Mouse (Mus musculus) midbrain, embryonic 15.5 days (tissue): ENCODE measurements at regions not wholly inside any gene's neighbourhood (a gene's known extent, or its start where the extent isn't known, plus 50 kb on each side); places are given as distances from the start of the nearest gene placed in this dataset.

Experiments
- ATAC-seq: fragments of 200-750 bp; cut with Nextera tagmentation; replicated peaks from 2 replicates; pipeline ENCODE4 v1.8.0; 2017; ENCODE audit warnings: moderate TSS enrichment
- H3K27ac ChIP-seq: fragments of 300-500 bp; sonication (generic); 2 replicates; pipeline ENCODE4 v1.5.1; 2015; ENCODE audit warnings: mild to moderate bottlenecking, inconsistent platforms
- H3K27me3 ChIP-seq: fragments of 300-500 bp; sonication (generic); replicated peaks from 2 replicates; pipeline ENCODE4 v1.6.1; 2015; ENCODE audit warnings: inconsistent platforms
- H3K36me3 ChIP-seq: fragments of 300-500 bp; sonication (generic); replicated peaks from 2 replicates; pipeline ENCODE4 v1.6.1; 2015; ENCODE audit warnings: inconsistent platforms
- H3K4me1 ChIP-seq: fragments of 300-500 bp; sonication (generic); 2 replicates; pipeline ENCODE4 v1.6.1; 2015; ENCODE audit warnings: inconsistent platforms
- H3K4me2 ChIP-seq: fragments of 300-500 bp; sonication (generic); 2 replicates; pipeline ENCODE4 v1.6.1; 2015; ENCODE audit warnings: inconsistent platforms, mild to moderate bottlenecking, moderate library complexity
- H3K4me3 ChIP-seq: fragments of 300-500 bp; sonication (generic); 2 replicates; pipeline ENCODE4 v1.5.1; 2015; ENCODE audit warnings: mild to moderate bottlenecking, inconsistent platforms
- H3K9ac ChIP-seq: fragments of 300-500 bp; sonication (generic); 2 replicates; pipeline ENCODE4 v1.6.1; 2015; ENCODE audit warnings: mild to moderate bottlenecking, inconsistent platforms
- H3K9me3 ChIP-seq: fragments of 300-500 bp; sonication (generic); 2 replicates; pipeline ENCODE4 v1.6.1; 2016; ENCODE audit warnings: inconsistent platforms
- WGBS: fragments of 180-500 bp; shearing (Covaris S2); methylation state at CpG from one replicate; pipeline ENCODE4 v1.1.7; 2015; ENCODE audit warnings: mixed read lengths; 5-methylcytosine and 5-hydroxymethylcytosine counted together

GRCm38 (mm10) chr2:128348556-128348955 lies 222.7 kb downstream of the Bcl2l11 start:
- 65% methylated on average over 2 of the region's 2 CpGs for WGBS
- Histone ChIP-seq H3K27me3 (no peaks in the 10 kb centered on the region), H3K27ac (no peak overlapping the region), H3K4me2 (no peak overlapping the region), H3K9ac (no peak overlapping the region), H3K9me3 (no peaks in the 10 kb centered on the region), H3K4me1 (no peaks in the 10 kb centered on the region), H3K4me3 (no peak overlapping the region), H3K36me3 (no peaks in the 10 kb centered on the region)
- no peak for ATAC-seq

- Histone ChIP-seq H3K9ac (no peak overlapping the region), H3K27ac (no peak overlapping the region), H3K4me3 (no peak overlapping the region), H3K4me1 (no peaks in the 10 kb centered on the region), H3K4me2 (no peak overlapping the region), H3K9me3 (no peaks in the 10 kb centered on the region), H3K27me3 (no peaks in the 10 kb centered on the region), H3K36me3 (no peaks in the 10 kb centered on the region)
- 91% methylated on average over 16 of the region's 16 CpGs for WGBS
- no peak for ATAC-seq
Measured at GRCm38 (mm10) chr2:128351405-128351804, 225.6 kb downstream of the Bcl2l11 start.

GRCm38 (mm10) chr2:128352533-128352932 lies 226.7 kb downstream of the Bcl2l11 start:
- H3K4me2 ChIP-seq: no peak overlapping the region
- no peaks in the 10 kb centered on the region for H3K27me3 ChIP-seq
- H3K9me3 ChIP-seq: no peaks in the 10 kb centered on the region
- 91% methylated on average over 1 of the region's 1 CpGs for WGBS
- no peaks in the 10 kb centered on the region for H3K4me1 ChIP-seq
- no peak overlapping the region for H3K27ac ChIP-seq
- no peak overlapping the region for H3K4me3 ChIP-seq
- ATAC-seq: no peak
- no peak overlapping the region for H3K9ac ChIP-seq
- H3K36me3 ChIP-seq: no peaks in the 10 kb centered on the region

- Histone ChIP-seq H3K9ac (no peak overlapping the region), H3K9me3 (no peaks in the 10 kb centered on the region), H3K36me3 (no peaks in the 10 kb centered on the region), H3K4me1 (no peaks in the 10 kb centered on the region), H3K27me3 (no peaks in the 10 kb centered on the region), H3K4me3 (no peak overlapping the region), H3K4me2 (no peak overlapping the region), H3K27ac (no peak overlapping the region)
- WGBS: 75% methylated on average over 3 of the region's 3 CpGs
- no peak for ATAC-seq
Measured at GRCm38 (mm10) chr2:128353457-128353856, 227.6 kb downstream of the Bcl2l11 start.

- Histone ChIP-seq H3K4me1 (no peaks in the 10 kb centered on the region), H3K9me3 (no peaks in the 10 kb centered on the region), H3K36me3 (no peaks in the 10 kb centered on the region), H3K4me3 (no peak overlapping the region), H3K27me3 (no peaks in the 10 kb centered on the region), H3K27ac (no peak overlapping the region), H3K4me2 (no peak overlapping the region), H3K9ac (no peak overlapping the region)
- 84% methylated on average over 4 of the region's 4 CpGs for WGBS
- ATAC-seq: no peak
Measured at GRCm38 (mm10) chr2:128356326-128356725, 230.5 kb downstream of the Bcl2l11 start.

GRCm38 (mm10) chr2:128359106-128359505 lies 231.9 kb upstream of the Spdye4c start:
- 67% methylated on average over 4 of the region's 4 CpGs for WGBS

GRCm38 (mm10) chr2:128360517-128360916 lies 230.5 kb upstream of the Spdye4c start:
- no peak overlapping the region for H3K4me2 ChIP-seq
- H3K9me3 ChIP-seq: no peaks in the 10 kb centered on the region
- no peak overlapping the region for H3K4me3 ChIP-seq
- H3K27me3 ChIP-seq: no peaks in the 10 kb centered on the region
- no peak overlapping the region for H3K9ac ChIP-seq
- H3K27ac ChIP-seq: no peak overlapping the region
- no peak for ATAC-seq
- no peaks in the 10 kb centered on the region for H3K36me3 ChIP-seq
- no peaks in the 10 kb centered on the region for H3K4me1 ChIP-seq
- 88% methylated on average over 5 of the region's 5 CpGs for WGBS

More at GRCm38 (mm10) chr2:128359106-128359505, 231.9 kb upstream of the Spdye4c start:
- Histone ChIP-seq H3K36me3 (no peaks in the 10 kb centered on the region), H3K4me2 (no peak overlapping the region), H3K27me3 (no peaks in the 10 kb centered on the region), H3K27ac (no peak overlapping the region), H3K4me3 (no peak overlapping the region), H3K4me1 (no peaks in the 10 kb centered on the region), H3K9ac (no peak overlapping the region), H3K9me3 (no peaks in the 10 kb centered on the region)
- no peak for ATAC-seq

GRCm38 (mm10) chr2:128361436-128361835 lies 229.6 kb upstream of the Spdye4c start:
- H3K9me3 ChIP-seq: no peaks in the 10 kb centered on the region
- no peak for ATAC-seq
- H3K4me2 ChIP-seq: no peak overlapping the region
- no peak overlapping the region for H3K9ac ChIP-seq
- WGBS: 87% methylated on average over 1 of the region's 1 CpGs
- H3K36me3 ChIP-seq: no peaks in the 10 kb centered on the region
- H3K4me1 ChIP-seq: no peaks in the 10 kb centered on the region
- no peak overlapping the region for H3K4me3 ChIP-seq
- H3K27ac ChIP-seq: no peak overlapping the region
- H3K27me3 ChIP-seq: no peaks in the 10 kb centered on the region

GRCm38 (mm10) chr2:128364161-128364560 lies 226.8 kb upstream of the Spdye4c start:
- H3K4me2 ChIP-seq: no peak overlapping the region
- 79% methylated on average over 14 of the region's 14 CpGs for WGBS
- H3K4me3 ChIP-seq: no peak overlapping the region
- H3K27me3 ChIP-seq: no peaks in the 10 kb centered on the region
- ATAC-seq: no peak
- H3K9ac ChIP-seq: no peak overlapping the region
- no peak overlapping the region for H3K27ac ChIP-seq
- no peaks in the 10 kb centered on the region for H3K9me3 ChIP-seq
- H3K36me3 ChIP-seq: no peaks in the 10 kb centered on the region
- H3K4me1 ChIP-seq: no peaks in the 10 kb centered on the region

GRCm38 (mm10) chr2:128365004-128365403 lies 226.0 kb upstream of the Spdye4c start:
- Histone ChIP-seq H3K36me3 (no peaks in the 10 kb centered on the region), H3K9me3 (no peaks in the 10 kb centered on the region), H3K4me2 (no peak overlapping the region), H3K27ac (no peak overlapping the region), H3K4me1 (no peaks in the 10 kb centered on the region), H3K4me3 (no peak overlapping the region), H3K9ac (no peak overlapping the region), H3K27me3 (no peaks in the 10 kb centered on the region)
- WGBS: 76% methylated on average over 3 of the region's 3 CpGs
- no peak for ATAC-seq

GRCm38 (mm10) chr2:128365775-128366174 lies 225.2 kb upstream of the Spdye4c start:
- H3K4me3 ChIP-seq: no peak overlapping the region
- H3K4me1 ChIP-seq: no peaks in the 10 kb centered on the region
- no peak for ATAC-seq
- no peak overlapping the region for H3K27ac ChIP-seq
- H3K4me2 ChIP-seq: no peak overlapping the region
- H3K9me3 ChIP-seq: no peaks in the 10 kb centered on the region
- H3K27me3 ChIP-seq: no peaks in the 10 kb centered on the region
- H3K36me3 ChIP-seq: no peaks in the 10 kb centered on the region
- H3K9ac ChIP-seq: no peak overlapping the region
- WGBS: 91% methylated on average over 2 of the region's 2 CpGs

- ATAC-seq: no peak
- Histone ChIP-seq H3K9ac (no peak overlapping the region), H3K27me3 (no peaks in the 10 kb centered on the region), H3K4me1 (no peaks in the 10 kb centered on the region), H3K4me2 (no peak overlapping the region), H3K36me3 (no peaks in the 10 kb centered on the region), H3K4me3 (no peak overlapping the region), H3K27ac (no peak overlapping the region), H3K9me3 (no peaks in the 10 kb centered on the region)
- 91% methylated on average over 14 of the region's 14 CpGs for WGBS
Measured at GRCm38 (mm10) chr2:128367266-128368150, 223.5 kb upstream of the Spdye4c start.
